Mouse (Mus musculus) liver, adult 2 months (tissue): ENCODE measurements around the gene Zbtb4.

Experiments used
- CTCF ChIP-seq: fragments of 200-500 bp; IDR thresholded peaks from 2 replicates; pipeline ENCODE4 v1.5.1; 2011; ENCODE audit warnings: low read depth, low read length, control low read depth
- POLR2A ChIP-seq: fragments of 200-500 bp; IDR thresholded peaks from 2 replicates; pipeline ENCODE4 v1.6.1; 2011; ENCODE audit warnings: low read length, control low read depth; ENCODE audit not compliant: insufficient read depth; ENCODE audit errors: extremely low read depth

- TF ChIP-seq CTCF (no peak), POLR2A (no peak)
Measured at GRCm38 (mm10) chr11:69760901-69761200, 4.9 kb upstream of the Zbtb4 start.
